Mouse (Mus musculus) adrenal gland, postnatal 10 days (tissue): ENCODE data around the gene Sfxn5. TPM values are rescaled to one million over a fixed set of nuclear protein-coding genes. Genes with fewer than 3 reads are reported as not detected.

Experiments used
- DNase-seq: peaks from one replicate; pipeline ENCODE4 v3.0.0; 2021; ENCODE audit warnings: mixed read lengths
- total RNA-seq, 2 experiments: library from RNA; stranded (reverse); gene quantifications; 2 replicates each; pipeline ENCODE4 v1.2.3; 2021

The Sfxn5 gene
- total RNA-seq, 2 experiments from 2014 or later, result 21.5 to 23.1 TPM

DNA sequence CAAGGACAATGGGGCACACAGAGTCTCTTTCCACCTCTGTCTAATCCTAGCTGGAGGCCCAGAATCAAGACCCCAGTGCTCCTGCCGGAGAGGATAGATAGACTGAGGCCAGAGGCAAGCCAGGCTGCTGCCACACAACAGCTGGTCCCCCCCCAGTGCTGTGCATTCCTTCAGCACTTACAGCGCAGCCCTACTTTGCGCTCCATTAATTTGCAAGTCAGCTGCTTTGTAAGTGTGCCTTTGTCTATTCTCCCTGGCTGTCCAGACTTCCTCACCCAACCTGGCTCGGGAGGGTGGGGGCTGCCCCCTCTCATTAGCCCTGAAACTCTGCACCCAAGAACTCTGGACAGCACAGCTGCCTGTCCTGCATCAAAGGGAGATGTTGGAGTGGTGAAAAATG, 101.2 kb downstream of the Sfxn5 start:
- no peak for DNase-seq

DNA sequence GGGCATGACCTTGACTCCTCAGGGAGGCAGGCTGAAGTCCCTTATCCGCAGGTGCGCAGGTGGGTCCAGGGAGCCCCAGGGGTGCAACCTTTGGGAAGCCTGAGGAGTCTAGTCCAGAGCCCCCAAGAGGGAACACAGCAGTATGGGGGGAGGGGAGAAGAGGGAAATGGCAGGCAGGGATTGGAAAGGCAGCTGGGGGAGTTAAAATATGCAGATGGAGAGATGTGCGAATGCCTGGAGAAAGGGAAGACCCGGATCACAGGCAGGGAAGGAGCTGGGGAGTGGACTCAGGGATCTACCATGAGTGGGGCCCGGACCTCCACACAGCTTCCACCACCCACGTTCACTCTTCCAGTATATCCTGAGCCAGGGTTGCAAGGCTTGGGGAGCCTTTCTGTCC, 101.8 kb downstream of the Sfxn5 start:
- no peak for DNase-seq

DNA sequence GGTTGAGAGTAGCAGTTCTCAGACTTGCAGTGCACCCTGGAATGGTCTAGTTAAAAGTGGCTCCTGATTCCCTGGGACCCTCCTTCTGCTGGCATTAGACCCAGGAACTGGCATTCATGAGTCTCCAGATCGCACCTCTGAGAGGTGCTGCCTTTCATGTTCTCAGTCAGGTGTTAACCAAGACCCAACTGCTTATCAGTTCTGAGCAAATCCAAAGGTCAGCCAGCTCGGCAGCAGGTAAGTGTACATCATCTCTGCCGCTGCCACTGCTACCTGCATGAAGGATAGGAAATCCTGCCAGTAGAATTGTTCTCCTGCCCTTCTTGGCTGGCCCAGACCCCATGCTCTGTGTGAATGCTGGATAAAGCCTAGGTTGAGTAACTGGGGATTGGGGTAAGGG, 102.5 kb downstream of the Sfxn5 start:
- DNase-seq, result no peak

DNA sequence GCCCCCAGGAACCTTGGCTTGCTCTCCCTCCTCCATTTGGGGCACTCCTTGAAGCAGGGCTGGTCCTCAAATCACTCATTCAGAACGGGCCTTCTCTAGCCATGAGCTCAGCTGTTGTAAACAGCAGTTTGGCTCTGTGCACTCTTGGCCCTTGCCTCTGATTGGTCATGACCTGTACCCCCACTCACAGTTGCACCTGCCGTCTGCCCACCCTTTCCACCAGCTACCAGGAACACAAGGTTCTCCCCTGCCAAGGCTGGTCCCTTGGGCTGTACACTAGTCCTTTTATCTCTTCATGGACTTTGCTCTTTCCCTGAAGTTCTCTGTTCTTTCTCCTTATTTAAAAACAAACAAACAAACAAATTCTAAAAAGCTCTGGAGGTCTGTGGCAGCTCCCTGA, 105.7 kb downstream of the Sfxn5 start:
- DNase-seq, result no peak

DNA sequence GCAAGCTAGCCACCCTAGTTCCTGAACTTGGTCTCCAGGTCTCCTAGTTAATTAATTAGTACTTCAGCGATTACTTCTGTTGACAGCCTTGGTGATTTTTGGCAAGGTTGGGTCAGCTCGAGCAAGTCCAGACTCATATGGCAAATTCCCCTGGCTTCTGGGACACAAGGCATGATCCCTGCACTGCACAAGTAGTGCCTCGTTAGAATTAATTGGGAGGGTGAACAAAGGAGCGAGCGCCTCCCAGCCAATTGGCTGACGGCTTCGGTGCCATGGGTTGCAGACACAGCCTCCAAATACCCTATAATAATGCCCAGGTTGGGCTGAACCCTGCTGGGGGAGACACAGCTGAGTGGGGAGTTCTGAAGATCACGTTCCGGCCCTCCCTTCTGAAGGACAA, 106.7 kb downstream of the Sfxn5 start:
- no peak for DNase-seq

DNA sequence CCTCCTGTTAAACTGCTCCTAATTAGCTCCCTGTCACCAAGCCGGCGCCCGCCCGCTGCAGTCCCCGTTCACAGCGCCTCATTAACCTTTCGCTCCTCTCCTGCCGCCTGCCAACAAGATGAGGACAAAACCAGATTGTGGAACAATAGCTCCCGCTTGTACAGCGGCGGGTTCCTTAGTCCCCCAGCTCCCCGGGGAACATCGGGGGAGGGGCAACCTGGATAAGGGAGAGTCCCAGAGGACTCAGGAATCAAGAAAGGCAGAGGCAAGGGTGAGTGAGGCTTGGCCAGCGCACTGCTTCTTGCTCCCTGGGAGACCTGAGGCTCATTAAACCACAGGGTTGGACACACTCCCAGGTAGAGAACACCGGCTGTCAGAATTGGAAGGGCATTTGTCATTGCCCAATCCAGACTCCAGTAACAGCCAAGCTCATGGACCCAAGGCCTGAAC, 108.8 kb downstream of the Sfxn5 start:
- DNase-seq, result peak; percentile 83

DNA sequence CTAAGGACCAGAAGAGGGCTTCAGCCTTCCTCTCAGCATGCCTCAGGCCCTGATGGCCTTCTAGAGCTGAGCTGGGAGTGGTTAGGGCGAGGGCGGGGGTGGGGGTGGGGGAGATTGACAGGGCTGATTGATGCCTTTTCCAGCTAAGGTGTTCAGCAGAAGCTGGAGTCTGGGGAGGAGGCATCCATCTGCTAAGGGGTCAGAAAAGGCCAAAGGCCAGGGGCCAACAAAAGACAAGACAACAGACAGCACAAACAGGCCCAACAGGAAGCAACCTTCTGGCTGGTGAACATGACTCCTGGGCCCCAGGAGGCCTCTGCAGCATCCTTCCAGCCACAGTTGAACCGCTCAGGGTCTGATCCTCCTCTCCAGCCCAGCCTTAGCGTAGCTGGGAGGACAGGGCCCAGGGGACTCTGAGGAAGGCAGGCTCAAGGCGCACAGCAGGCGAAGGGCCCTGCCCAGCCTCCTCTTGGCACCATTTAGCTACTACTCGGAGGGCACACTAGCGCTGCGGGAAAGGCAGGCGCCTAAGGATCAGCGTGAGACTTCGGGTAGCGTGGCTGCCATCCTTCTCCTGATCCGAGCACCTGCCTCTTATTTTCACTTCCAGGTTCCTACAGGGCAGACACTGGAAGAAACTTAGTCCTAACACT, 109.6 kb downstream of the Sfxn5 start:
- peak; percentile 48 for DNase-seq

DNA sequence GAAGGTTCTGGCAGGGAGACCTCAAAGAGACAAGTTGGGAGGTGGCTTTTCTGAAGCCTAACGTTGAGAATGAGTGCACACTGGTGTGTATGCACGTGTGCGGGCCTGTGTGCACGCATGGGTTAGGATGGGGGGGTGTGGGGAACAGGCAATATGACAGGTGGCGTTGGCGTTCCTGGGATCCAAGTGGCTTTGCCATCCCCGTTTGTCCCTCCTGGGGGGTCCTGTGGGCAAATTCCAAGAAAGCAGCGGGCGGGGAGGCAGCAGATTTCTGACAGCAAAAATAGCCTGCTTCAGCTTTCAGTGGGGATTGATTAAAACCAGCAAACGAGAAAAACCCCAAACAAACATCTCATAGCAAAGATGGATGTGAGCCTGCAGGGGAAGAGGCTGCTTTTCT, 110.7 kb downstream of the Sfxn5 start:
- DNase-seq, result no peak

DNA sequence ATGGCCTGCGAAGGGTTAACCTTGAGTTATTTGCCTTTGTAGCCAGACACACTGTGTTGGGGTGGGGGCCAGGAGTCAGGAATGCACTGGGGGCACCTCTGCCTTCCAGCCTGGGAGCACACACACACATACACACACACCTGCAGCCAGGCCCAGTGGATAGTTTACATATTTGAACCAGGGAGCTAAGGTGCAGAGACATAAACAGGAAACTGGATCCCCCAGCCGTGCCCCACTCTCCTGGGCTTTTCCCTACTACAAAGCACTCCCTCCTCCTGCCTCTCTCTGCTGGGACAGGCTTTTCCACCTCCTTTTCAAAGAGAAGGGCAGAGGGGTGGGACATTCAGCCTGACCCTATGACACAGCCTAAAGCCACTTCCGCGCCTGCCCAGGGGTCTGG, 112.3 kb downstream of the Sfxn5 start:
- no peak for DNase-seq

DNA sequence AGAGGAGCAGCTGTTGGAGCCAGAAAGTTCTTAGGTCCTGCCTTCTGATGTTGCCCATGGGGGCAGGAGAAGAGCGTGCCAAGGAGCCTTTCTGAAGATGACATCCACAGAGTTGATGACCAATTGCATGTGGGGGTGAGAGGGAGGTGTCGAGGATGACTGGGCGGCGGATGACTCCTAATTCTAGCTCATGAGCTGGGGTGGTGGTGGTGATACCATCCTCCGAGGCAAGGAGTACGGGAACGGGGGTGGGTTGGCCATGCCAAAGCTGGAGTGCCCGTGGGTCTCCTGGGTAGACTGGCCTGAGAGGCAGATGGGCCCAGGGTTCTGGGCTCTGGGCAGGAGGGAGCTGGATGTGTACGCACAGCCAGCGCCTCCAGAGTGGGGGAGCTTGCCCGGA, 113.5 kb downstream of the Sfxn5 start:
- DNase-seq, result no peak

DNA sequence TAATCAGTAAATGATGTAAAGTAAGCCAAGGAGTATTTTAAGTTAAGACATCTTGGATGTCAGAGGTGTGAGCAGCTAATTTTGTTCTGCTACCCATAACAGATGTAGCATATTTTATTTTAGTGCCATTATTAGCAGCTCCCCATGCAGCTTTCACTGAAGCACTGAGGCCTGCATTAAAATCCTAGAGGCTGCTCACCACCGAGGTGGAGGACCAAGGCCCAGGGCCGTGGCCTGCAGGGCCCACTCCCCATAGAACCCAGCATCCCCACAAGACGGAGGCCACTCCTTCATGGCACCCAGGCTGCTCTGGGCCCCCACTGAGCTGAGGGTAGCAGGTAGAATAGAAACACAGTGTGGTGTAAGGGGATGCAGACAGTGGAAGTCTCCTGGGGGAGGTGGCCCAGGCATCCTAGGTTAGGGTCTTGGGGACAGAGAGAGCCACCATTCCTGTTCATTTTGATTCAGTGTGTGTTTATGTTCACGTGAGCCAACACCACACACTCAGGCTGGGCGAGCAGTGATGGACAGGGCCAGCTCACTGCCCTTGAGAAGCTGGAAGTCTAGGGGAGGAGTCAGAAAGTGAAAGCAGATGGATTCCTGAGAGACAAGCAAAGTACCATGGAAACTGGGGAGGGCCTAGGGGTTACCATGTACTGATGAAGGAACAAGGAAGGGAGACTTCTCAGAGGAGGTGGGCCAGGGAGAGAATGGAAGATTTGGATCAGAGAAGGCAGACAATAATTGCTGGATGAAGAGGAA, 114.4 kb downstream of the Sfxn5 start:
- DNase-seq, result no peak

DNA sequence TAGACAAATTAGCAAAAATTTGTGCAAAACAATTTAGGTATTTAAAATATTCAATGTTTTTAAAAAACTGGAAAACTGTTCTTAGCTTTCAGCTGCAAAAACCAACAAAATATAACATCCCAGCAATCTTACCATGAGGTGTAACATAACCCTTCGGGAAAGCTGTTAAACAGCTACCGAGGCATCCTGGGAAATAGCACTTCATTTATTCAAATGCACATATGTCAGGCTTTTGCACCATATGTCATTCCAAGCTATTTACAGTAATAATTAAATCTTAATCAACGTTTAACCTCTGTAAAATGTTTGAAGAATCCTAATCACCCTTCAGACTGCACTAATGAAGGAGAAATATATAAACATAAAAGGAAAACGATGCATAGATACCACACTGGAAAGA, 115.0 kb downstream of the Sfxn5 start:
- no peak for DNase-seq

DNA sequence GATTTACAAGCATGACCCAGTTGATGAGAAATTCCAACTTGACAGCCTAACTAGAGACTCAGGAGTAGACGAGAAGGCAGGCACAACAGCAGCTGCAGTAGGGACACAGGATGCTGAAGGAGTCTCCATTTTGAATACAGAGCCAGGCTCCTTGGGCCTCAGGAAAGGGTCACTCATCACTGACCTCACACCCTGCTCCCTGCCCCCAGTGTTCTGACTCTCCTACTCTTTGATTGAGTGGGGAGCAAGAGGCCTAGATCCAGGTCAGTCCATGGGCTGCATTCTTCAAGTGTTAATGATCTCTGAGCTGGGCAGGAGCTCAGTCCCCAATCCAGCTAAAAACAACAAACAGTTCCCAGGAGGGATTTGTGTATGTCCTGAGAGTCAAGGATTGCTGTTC, 122.5 kb downstream of the Sfxn5 start:
- no peak for DNase-seq

DNA sequence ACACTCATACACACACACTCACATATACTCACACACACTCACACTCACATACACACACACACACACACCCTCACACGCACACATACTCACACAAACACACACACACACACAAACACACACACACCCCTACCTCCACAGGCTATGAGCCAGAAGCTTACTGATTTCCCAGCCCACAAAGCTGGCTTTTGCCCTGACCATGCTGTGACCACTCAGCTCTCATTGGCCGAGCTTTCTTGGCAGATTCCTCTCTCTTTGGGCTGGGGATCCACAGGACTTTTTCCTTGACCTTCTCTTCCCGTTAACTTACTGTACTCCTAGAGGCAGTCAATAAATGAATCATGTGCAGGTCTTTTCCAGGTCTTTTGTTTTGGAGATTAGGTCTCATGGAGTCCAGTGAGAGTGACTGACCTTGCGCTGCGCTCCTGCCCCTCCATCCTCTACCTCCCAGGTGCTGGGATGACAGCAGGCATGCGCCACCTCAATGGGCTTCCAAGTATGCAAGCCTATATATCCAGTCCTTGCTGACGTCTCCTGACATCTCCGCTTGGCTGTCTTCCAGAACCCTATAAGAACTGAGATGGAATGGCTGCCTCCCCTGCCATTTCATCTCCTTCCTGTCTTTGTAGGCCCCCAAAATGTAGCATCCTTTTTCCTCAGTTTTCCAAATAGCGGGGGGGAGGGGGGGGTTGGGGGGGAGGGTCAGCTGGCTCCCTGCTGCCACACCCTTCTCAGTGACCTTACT, 123.8 kb downstream of the Sfxn5 start:
- peak; percentile 48 for DNase-seq

DNA sequence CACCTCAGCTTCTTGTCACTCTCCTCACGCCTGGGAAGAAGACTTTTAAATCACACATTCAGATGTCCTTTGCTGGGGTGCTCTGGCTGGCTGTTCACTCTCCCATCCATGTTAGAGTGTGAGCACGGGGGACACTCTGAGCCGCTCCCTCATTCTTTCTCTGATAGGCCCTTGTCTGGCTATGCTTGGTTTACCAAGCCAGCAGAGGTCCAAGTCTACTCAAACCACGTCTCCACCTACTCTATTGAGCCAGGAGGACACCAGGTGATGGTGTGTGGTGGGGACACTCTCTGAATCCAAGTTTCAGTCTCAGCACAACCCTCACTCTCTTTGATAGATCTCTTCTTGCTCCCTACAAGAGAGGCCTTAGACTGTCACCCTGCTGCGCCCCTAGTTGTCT, 125.9 kb downstream of the Sfxn5 start:
- DNase-seq, result no peak

DNA sequence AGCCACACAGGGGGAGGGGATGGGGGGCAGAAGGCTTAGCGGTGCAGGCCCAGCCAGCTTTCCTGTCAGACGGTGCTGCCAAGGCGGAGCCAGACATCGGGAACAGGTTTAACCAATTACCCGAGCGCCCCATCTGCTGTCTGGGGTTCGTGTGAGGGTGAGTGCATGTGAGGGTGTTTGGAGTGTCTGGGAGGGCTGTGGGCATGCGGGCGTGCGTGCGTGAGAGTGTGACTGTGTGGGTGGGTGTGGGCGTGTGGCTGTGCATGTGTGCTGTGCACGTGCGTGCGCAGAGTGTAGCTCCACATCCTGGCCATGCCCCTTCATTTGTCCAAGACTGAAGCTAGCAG, 126.3 kb downstream of the Sfxn5 start:
- DNase-seq, result no peak

DNA sequence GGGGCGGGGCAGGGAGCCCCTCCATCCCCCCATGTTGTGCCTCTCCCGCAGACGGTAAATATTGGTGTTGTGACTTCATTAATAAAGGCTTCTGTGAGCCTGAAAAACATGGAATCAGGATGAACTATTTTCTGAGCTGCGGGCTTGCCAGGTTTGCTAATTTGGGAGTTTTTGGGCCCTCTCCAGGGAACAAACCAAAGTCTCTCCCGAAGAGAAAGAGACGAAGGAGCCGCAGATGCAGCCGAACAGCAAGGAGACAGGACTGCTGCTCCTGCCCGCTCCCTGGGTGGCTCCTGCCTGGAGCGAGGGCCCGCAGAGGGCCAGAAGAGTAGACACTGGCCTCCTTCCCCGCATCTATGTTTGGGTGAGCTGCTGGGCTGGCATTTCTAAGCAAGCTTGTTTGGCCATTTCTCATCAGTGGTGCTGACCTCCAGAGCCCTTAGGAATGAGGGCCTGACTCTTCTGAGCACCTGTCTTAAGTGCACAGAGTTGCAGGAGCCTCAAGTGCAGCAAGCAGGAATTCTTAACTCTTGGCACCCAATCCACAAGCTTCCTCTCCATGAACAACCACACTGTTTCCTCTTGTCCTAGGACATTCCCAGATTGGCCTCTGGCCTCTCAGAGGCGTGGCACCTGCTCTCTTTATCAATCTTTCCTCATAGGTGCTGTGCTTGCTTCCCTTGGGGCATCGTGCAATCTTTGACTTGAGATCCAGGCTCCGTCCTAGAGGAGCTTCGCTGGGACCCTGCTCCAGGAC, 126.9 kb downstream of the Sfxn5 start:
- no peak for DNase-seq

DNA sequence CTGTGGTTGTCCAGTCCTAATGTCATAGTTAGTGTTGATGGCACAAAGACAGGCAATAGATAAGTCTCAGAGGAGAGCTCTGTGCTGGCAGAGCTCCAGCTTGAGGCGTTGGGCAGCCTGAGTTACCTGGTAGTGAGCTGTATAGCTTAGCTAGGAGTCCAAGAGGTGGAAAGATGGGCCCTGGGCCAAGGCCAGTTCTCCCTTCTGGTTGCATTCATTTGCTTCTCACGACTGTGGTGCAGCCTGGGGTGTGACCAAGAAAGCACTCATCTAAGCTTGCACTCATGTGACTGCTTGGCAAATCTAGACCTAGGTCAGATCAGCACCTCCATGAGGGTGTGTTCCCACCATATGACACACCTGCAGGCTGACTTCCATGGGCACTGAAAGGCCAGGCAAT, 135.3 kb downstream of the Sfxn5 start:
- DNase-seq, result no peak

DNA sequence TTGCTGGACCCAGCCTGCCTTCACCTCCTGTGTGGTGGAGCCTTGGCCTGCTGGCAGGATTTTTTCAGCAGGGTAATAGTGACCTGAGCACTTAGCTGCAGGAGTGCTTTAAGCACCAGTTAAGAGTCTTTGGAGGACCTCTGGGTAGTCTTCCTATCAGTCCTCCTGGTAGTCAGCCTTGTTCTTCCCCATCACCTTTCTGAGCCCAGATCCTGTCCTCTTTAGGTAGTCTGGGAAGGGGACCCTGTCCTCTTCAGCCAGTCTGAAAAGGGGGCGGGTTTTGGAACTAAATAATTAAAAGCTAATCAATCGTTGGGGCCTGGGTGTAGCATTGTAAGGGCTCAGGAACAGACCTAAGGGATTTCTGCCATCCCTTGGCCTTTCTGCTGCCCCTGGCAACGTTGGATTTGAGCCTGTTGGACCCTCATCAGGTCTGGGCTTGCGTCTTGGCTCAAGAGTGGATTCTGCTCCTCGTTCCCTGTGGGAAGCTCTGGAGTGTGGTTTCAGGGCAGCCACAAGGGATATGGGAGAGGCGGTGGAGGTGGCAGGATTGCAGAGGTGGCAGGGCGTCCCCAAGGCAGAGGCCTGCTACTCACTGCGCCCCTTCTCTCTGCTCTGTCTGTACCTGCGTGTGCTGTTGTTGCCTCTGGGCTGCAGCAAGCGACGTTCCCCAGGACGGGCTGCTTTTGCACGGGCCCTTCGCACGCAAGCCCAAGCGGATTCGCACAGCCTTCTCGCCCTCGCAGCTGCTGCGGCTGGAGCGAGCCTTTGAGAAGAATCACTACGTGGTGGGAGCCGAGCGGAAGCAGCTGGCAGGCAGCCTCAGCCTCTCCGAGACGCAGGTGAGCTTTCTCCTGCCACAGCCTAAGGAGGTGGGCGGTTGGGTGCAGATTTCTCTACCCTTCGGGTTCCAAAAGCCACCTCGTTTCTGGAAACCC, 139.6 kb downstream of the Sfxn5 start:
- DNase-seq, result no peak

DNA sequence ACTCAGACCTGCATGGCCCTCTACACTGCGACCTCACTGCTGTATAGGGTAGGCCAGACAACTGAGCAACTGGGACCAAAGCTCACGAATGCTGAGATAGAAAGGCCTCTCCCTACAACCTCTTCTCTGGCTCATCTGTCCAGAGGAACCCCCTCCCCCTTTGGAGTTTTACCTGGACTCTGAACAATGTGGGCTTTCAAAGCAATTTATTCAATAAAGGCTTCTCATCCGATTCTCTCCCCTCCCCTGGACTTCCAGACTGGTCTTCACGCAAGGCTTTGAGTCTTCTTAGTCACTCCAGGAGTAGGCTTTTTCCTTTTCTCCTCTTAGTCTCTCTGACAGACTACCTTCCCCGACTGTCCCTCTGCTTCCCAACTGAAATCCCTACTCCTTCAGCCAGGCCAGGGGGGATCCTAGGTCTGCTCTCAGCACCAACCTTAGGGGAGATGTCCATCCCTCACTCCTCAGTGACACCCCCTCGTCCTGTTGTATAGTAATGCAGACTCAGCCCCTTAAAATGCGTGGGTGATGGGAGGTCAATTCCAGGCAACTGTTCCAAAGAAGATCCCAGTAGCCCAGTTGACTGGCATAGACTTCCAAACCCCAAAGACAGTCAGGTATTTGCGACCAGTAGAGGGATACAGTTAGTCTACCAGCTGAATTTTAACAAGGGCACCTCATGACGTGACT, 141.3 kb downstream of the Sfxn5 start:
- no peak for DNase-seq

DNA sequence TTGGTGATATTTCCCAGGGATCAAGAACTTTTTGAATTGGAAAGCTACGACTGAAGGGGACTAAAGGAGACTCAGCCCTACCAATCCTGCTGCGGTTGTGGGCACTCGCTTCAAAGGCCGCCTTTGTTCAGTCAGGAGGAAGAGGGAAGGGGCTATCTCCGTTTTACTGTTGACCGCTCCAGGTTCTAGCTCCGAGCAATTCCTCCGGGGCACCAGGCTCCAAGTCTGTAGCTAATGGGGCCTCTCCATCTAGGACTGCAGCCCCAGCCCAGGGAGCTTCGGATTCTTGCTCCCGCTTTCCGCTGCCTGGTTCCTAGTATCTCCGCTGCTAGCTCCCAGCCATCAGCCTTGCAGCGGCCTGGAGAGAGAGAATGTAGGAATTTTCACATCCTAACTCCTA, 142.6 kb downstream of the Sfxn5 start:
- no peak for DNase-seq
